Mouse (Mus musculus): Measurements from ENCODE around the gene Cep72.

DNA sequence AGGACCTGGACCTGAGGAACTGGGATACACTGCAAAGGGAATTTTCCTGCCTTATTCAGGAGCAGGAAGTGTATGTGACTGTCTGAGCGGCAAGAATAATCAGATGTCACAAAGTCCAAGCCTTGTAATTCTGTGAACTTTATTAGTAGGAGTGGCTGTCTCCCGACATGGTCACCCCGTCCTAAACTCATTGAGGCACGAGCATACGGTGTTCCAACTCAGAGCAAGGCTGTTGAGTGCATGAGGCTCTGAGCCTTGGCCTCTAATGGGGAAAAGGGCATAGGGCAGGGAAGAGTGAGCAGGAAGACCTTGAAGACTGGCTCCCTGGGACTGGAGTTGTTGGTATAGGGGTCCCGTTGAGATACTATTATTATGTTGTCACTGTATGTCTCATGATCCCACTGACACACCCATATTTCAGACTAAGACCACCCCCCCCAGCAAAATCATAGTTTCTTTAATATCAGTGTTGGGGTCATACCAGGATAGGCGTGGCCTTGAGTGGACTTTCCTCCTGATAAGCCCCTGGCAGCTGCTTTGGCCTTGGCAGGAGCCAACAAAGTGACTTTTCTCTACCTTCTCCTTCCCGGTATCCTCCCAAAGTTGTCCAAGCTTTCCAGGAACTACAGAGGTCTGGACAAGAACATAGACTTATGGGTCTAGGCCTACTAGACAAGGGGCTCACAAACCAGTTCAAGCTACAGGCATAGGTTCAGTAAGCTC, 40.2 kb upstream of the Cep72 start:
- no peak for TF ChIP-seq POLR2A (IDR thresholded peaks at IDR 0.05; ENCODE audit: control insufficient read depth, extremely low read depth, insufficient read depth, low read length, poor library complexity)
- TF ChIP-seq CTCF (IDR thresholded peaks at IDR 0.05; ENCODE audit: borderline replicate concordance, control insufficient read depth, extremely low read depth, insufficient read depth, low read length, poor library complexity): no peak

Measured in thymus, adult 2 months (tissue).